Mouse (Mus musculus): Measurements from ENCODE around the gene Slc5a6. TPM values are rescaled to one million over a fixed set of nuclear protein-coding genes. Genes with fewer than 3 reads are reported as not detected.

Slc5a6 gene
- 10.8 and 12.0 TPM in 2 replicates for polyA plus RNA-seq (2015; fragmentation: Nextera tagmentation; extraction: Ambion mirVana)

GRCm38 (mm10) chr5:31048763-31049641 is at the start of gene Slc5a6:
Slc5a6 (minus strand) TSS chr5:31048924.
- under 1% methylated on average over 23 of the region's 23 CpGs for WGBS
- peaks cover 11% of the 10 kb centered on the region for H3K36me3 ChIP-seq
- H3K4me1 ChIP-seq = peaks cover 2% of the 10 kb centered on the region
- no peaks in the 10 kb centered on the region for H3K9me3 ChIP-seq (replicated peaks)
- H3K27ac ChIP-seq (replicated peaks) = peak within 1 kb of the TSS; percentile 96
- ATAC-seq (ENCODE audit: insufficient number of reproducible peaks, low FRiP score, low TSS enrichment, low read depth) = peak; percentile 10; the same call in 1 of the 2 replicates
- H3K4me3 ChIP-seq (replicated peaks) = peak within 1 kb of the TSS; percentile 84
- H3K27me3 ChIP-seq = no peaks in the 10 kb centered on the region
- H3K9ac ChIP-seq = peak within 1 kb of the TSS; percentile 83
- H3K4me2 ChIP-seq (replicated peaks) = peak within 1 kb of the TSS; percentile 73

- no peak for ATAC-seq (ENCODE audit: insufficient number of reproducible peaks, low FRiP score, low TSS enrichment, low read depth)
- WGBS = 24% methylated on average over 11 of the region's 11 CpGs
- H3K9me3 ChIP-seq (replicated peaks) = no peaks in the 10 kb centered on the region
- peaks cover 82% of the 10 kb centered on the region for H3K27me3 ChIP-seq
- peaks cover 34% of the 10 kb centered on the region for H3K4me1 ChIP-seq
- H3K9ac ChIP-seq = no peak overlapping the region
- H3K4me3 ChIP-seq (replicated peaks) = peak overlapping the region; percentile 45
- H3K4me2 ChIP-seq (replicated peaks) = peak overlapping the region; percentile 79
- no peak overlapping the region for H3K27ac ChIP-seq (replicated peaks)
- H3K36me3 ChIP-seq = no peaks in the 10 kb centered on the region
Measured at GRCm38 (mm10) chr5:31095711-31096480, 47.2 kb upstream of the Slc5a6 start.

GRCm38 (mm10) chr5:31094799-31095691 is 46.3 kb upstream of the Slc5a6 start:
- under 1% methylated on average over 59 of the region's 59 CpGs for WGBS
- peaks cover 34% of the 10 kb centered on the region for H3K4me1 ChIP-seq
- no peaks in the 10 kb centered on the region for H3K36me3 ChIP-seq
- no peak overlapping the region for H3K27ac ChIP-seq (replicated peaks)
- peaks cover 90% of the 10 kb centered on the region for H3K27me3 ChIP-seq
- no peaks in the 10 kb centered on the region for H3K9me3 ChIP-seq (replicated peaks)
- no peak for ATAC-seq (ENCODE audit: insufficient number of reproducible peaks, low FRiP score, low TSS enrichment, low read depth)
- peak overlapping the region; percentile 79 for H3K4me2 ChIP-seq (replicated peaks)
- peak overlapping the region; percentile 45 for H3K4me3 ChIP-seq (replicated peaks)
- no peak overlapping the region for H3K9ac ChIP-seq

GRCm38 (mm10) chr5:31094100-31094798 is 45.5 kb upstream of the Slc5a6 start:
- H3K4me2 ChIP-seq (replicated peaks) = peak overlapping the region; percentile 79
- ATAC-seq (ENCODE audit: insufficient number of reproducible peaks, low FRiP score, low TSS enrichment, low read depth) = no peak
- H3K27me3 ChIP-seq = peaks cover 98% of the 10 kb centered on the region
- peak overlapping the region; percentile 45 for H3K4me3 ChIP-seq (replicated peaks)
- no peak overlapping the region for H3K27ac ChIP-seq (replicated peaks)
- no peak overlapping the region for H3K9ac ChIP-seq
- no peaks in the 10 kb centered on the region for H3K36me3 ChIP-seq
- H3K9me3 ChIP-seq (replicated peaks) = no peaks in the 10 kb centered on the region
- H3K4me1 ChIP-seq = peaks cover 34% of the 10 kb centered on the region
- 1% methylated on average over 29 of the region's 29 CpGs for WGBS

GRCm38 (mm10) chr5:31093151-31094041 is 44.7 kb upstream of the Slc5a6 start:
- no peak overlapping the region for H3K27ac ChIP-seq (replicated peaks)
- peak overlapping the region; percentile 79 for H3K4me2 ChIP-seq (replicated peaks)
- no peak overlapping the region for H3K9ac ChIP-seq
- WGBS = 1% methylated on average over 53 of the region's 54 CpGs
- peak overlapping the region; percentile 45 for H3K4me3 ChIP-seq (replicated peaks)
- ATAC-seq (ENCODE audit: insufficient number of reproducible peaks, low FRiP score, low TSS enrichment, low read depth) = peak; percentile 41; the same call in 1 of the 2 replicates
- no peaks in the 10 kb centered on the region for H3K36me3 ChIP-seq
- H3K4me1 ChIP-seq = peaks cover 34% of the 10 kb centered on the region
- peaks cover 98% of the 10 kb centered on the region for H3K27me3 ChIP-seq
- no peaks in the 10 kb centered on the region for H3K9me3 ChIP-seq (replicated peaks)

- Histone ChIP-seq H3K27ac (replicated peaks) (no peak overlapping the region), H3K9me3 (replicated peaks) (no peaks in the 10 kb centered on the region), H3K36me3 (no peaks in the 10 kb centered on the region), H3K9ac (0 out of 2 replicates have a peak overlapping the region, but pooled peaks have one; percentile 4), H3K4me1 (peaks cover 34% of the 10 kb centered on the region), H3K4me2 (replicated peaks) (peak overlapping the region; percentile 79), H3K27me3 (peaks cover 96% of the 10 kb centered on the region), H3K4me3 (replicated peaks) (peak overlapping the region; percentile 45)
- ATAC-seq (ENCODE audit: insufficient number of reproducible peaks, low FRiP score, low TSS enrichment, low read depth) = no peak
- 1% methylated on average over 48 of the region's 53 CpGs for WGBS
Measured at GRCm38 (mm10) chr5:31092231-31092975, 43.7 kb upstream of the Slc5a6 start.

GRCm38 (mm10) chr5:31087131-31087530 is 38.4 kb upstream of the Slc5a6 start:
- Histone ChIP-seq H3K9ac (no peak overlapping the region), H3K27me3 (peaks cover 66% of the 10 kb centered on the region), H3K36me3 (no peaks in the 10 kb centered on the region), H3K4me1 (no peaks in the 10 kb centered on the region), H3K9me3 (replicated peaks) (no peaks in the 10 kb centered on the region), H3K4me3 (replicated peaks) (no peak overlapping the region), H3K4me2 (replicated peaks) (no peak overlapping the region), H3K27ac (replicated peaks) (no peak overlapping the region)
- no peak for ATAC-seq (ENCODE audit: insufficient number of reproducible peaks, low FRiP score, low TSS enrichment, low read depth)
- WGBS = 54% methylated on average over 2 of the region's 2 CpGs

- H3K27me3 ChIP-seq = peaks cover 65% of the 10 kb centered on the region
- H3K4me3 ChIP-seq (replicated peaks) = no peak overlapping the region
- WGBS = 24% methylated on average over 7 of the region's 7 CpGs
- H3K27ac ChIP-seq (replicated peaks) = no peak overlapping the region
- H3K36me3 ChIP-seq = no peaks in the 10 kb centered on the region
- no peak overlapping the region for H3K4me2 ChIP-seq (replicated peaks)
- H3K9me3 ChIP-seq (replicated peaks) = no peaks in the 10 kb centered on the region
- no peak overlapping the region for H3K9ac ChIP-seq
- no peak for ATAC-seq (ENCODE audit: insufficient number of reproducible peaks, low FRiP score, low TSS enrichment, low read depth)
- H3K4me1 ChIP-seq = no peaks in the 10 kb centered on the region
Measured at GRCm38 (mm10) chr5:31086606-31087005, 37.9 kb upstream of the Slc5a6 start.

GRCm38 (mm10) chr5:31083949-31084348 is 35.2 kb upstream of the Slc5a6 start:
- Histone ChIP-seq H3K9me3 (replicated peaks) (no peaks in the 10 kb centered on the region), H3K36me3 (0 out of 2 replicates have a peak, but pooled peaks cover 2% of the 10 kb centered on the region), H3K4me1 (peaks cover 7% of the 10 kb centered on the region; the same call in 1 of the 2 replicates), H3K4me3 (replicated peaks) (no peak overlapping the region), H3K27ac (replicated peaks) (no peak overlapping the region), H3K9ac (no peak overlapping the region), H3K27me3 (peaks cover 38% of the 10 kb centered on the region), H3K4me2 (replicated peaks) (no peak overlapping the region)
- ATAC-seq (ENCODE audit: insufficient number of reproducible peaks, low FRiP score, low TSS enrichment, low read depth) = no peak
- 7% methylated on average over 8 of the region's 8 CpGs for WGBS
